Mouse (Mus musculus): Measurements from ENCODE around the gene Robo1.

DNA sequence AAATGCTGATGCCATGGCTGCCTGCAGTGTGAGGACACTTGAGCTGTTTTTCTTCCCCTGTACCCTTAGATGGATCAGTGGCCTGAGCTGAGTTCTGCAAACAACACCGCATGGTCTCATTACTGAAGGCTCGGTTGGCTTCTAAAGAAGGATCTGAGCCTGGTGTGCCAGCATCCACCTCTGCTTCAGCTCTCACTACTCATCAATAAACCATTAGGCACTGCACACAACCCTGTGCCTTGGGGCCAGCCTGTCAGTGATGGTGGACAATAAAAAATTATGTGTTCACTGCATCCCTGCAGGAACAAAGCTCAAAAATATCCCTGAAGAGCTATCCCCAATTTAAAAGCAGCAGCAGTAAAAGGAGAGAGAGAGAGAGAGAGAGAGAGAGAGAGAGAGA is 223.2 kb downstream of the Robo1 start:
- no peak for TF ChIP-seq POLR2A (IDR thresholded peaks at IDR 0.05; ENCODE audit: borderline replicate concordance, low read depth, low read length)
- no peak for TF ChIP-seq CTCF (IDR thresholded peaks at IDR 0.05; ENCODE audit: low read depth, low read length)
